Mouse (Mus musculus) adrenal gland, postnatal 14 days (tissue): Measurements from ENCODE around the gene Gltp. TPM values are rescaled to one million over a fixed set of nuclear protein-coding genes. Genes with fewer than 3 reads are reported as not detected.

ENCODE experiments used
- DNase-seq: peaks from one replicate; pipeline ENCODE4 v3.0.0; 2021; ENCODE audit warnings: mixed read lengths
- total RNA-seq: library from RNA; stranded (reverse); gene quantifications from 2 replicates; pipeline ENCODE4 v1.2.3, GENCODE M21; 2021

Gltp gene
- total RNA-seq, 1 experiment from 2014 or later, result 41.7 TPM

DNA sequence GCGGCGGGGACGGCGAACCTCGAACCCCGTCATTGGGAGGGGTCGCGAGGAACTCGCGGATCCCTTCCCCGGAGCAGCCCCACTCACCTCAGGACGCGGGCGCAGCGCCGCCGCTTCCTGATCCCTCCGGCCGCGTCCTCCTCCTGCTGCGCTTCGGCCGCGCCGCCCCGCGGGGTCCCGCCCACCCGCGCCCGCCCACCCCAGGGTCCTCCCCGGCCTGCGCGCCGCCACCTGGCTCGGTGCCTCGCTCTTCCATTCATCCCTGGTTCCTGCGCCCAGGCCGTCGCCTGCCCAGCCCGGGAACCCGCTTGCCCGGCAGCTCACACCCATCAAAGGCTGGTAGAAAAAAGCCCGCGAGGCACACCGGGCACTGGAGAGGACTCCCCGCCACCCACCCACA lies 32.5 kb downstream of the Gltp start, which contains the start of gene Trpv4:
Trpv4 (minus strand) TSS at position 167 of the 400 bp plus-strand sequence.
- peak; percentile 42 for DNase-seq

DNA sequence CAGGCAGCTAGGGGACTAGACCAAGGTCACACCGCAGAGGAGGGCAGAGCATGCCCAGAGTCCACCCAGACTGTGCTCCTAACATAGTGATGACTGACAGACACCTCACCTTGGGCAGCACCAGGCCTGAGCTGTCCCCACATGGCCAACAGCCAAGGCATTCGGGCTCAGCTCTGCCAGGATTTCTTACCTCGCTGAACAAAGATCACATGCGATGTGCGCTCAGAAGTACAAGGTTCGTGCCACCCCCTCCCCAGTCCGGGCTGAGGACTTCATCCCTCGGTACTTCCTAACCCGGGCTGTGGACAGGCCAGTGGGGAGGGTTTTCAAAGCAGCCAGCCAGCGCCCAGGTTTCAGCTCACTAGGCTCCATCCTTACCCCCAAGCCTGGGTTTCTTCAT lies 33.4 kb downstream of the Gltp start:
- peak; percentile 53 for DNase-seq

DNA sequence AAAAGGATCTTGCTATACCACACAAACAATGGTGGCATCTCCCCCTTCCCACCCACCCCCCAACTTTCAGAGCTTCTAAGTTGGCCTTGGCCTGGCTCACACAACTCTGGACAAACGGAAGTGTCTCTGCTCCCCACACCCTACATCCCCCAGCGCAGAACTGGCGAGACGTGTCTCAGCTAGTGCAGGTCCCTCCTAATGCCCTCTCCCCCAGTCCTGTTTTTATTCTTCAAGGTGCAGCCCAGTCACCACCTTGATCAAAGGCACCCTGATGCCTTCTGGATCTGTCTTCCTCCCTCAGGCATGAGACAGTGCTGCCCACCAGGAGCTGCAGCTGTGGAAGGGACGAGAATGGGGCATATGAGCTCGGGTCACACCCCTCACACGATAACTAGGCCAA lies 34.5 kb downstream of the Gltp start:
- no peak for DNase-seq

DNA sequence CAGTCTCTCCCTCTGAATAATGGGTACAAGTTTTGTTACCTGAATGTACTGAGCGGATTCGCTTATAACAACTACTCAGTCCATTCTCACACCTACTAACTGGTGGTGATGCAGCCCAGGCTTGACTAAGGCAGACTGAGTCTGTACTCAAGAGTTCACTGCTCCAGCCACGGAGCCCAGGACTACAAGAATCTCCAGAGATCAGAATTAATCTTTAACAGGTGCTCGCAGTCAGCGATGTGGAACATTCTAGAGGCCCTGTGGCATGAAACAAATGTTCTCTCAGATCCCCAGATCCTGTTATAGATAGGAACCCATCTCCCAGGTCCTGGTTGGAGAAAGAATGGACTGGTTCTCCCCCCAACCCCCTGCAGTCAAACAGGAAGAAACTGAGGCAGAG lies 35.1 kb downstream of the Gltp start:
- DNase-seq, result no peak

DNA sequence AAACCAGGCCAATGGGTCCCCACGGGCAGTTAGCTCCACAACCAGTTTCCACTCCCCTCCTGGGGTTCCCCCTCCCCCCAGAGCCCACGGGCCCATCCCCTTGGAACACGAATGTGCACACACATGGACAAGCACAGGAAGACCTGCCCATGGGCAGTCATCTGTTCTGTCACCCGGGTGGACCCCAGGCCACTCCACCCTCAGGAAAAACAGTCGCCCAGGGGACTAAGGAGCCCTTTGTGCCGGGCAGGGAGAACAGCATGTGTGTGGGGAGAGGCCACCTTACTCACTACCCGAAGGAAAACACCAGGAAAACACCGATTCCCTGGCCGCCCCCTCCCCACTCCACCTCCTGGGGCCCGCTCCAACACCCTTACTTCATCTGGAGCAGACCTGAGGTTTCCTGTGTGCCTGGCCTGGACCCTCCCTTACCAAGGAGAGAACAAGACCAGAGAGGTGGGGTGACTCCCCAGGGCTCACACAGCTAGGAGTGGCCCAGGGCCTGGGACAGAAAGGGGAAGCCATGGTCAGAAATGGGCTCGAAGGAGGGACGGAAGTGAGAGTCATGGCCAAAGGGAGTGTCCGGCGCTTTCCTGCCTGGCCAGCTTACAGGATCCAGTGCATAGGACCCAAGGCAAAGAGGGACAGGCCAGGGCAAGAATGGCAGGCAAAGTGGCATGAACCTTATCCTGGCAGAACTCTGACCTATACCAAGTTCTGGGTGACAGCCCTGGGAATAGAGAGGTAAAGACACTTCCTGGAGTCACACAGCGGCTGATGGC lies 36.9 kb downstream of the Gltp start:
- DNase-seq, result no peak

DNA sequence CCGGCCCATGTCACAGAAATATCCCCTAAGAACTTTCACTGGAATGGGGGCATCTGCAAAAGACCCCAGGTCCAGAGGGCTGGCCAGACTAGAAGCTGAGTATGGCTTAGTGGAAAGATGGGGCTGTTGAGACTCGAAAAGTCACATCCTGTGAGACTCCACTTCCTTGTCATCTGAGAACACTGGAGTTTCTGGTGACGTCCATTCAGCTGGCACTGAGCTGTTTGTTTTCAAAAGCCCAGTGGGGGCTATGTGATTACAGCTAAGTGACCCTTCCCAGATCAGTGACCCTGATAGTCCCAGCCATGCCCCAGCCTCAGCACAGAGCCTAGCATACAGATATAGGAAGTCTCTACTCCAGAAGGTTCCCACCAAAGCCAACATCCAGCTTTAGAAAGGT lies 39.3 kb downstream of the Gltp start:
- no peak for DNase-seq

DNA sequence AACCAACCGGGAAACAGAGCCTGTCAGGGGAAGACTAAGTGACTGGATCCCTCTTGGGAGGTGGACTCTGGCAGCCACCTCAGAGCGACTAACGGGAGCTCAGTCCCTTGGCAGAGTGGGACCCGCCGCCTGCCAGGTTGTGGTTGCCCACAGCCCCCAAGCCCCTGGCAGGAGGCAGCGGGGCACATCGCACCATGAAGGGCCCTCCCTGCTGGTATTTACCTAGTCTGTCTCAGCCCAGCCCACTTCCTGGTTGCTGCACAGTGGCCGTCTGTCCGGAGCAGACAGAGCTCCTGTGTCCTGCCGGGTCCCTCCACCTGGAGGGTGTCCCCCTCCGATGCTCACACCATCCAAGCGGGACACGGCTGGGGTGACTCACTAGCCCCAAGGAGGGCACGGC lies 39.8 kb downstream of the Gltp start:
- DNase-seq, result no peak

DNA sequence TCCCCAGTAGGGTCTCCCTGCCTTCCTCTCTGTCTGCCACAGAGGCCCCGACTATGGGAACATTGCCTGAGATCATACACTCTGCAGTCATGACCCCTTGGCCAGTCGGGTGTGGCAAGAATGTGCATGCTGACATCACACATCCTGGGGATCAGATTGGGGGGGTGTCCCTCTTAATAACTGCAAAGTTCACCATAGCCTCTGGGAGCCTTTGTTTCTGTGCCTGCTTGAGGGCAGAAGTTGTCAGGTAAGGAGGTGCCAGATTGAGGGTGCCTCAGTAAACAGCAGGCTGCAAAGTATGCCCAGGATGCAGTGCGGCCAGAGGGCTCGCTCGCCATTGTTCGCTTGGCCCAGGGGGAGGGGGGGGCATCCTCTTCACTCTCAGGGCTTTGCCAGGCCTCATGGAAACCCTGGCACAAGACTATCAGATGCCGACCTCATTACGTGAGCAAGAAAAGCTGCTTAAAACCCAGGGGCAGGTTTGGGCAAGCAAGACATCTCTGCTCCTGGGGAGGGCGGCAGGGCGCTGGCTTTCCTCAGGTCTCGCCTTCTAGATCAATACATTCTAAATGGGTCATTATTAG lies 42.0 kb downstream of the Gltp start:
- DNase-seq, result no peak

DNA sequence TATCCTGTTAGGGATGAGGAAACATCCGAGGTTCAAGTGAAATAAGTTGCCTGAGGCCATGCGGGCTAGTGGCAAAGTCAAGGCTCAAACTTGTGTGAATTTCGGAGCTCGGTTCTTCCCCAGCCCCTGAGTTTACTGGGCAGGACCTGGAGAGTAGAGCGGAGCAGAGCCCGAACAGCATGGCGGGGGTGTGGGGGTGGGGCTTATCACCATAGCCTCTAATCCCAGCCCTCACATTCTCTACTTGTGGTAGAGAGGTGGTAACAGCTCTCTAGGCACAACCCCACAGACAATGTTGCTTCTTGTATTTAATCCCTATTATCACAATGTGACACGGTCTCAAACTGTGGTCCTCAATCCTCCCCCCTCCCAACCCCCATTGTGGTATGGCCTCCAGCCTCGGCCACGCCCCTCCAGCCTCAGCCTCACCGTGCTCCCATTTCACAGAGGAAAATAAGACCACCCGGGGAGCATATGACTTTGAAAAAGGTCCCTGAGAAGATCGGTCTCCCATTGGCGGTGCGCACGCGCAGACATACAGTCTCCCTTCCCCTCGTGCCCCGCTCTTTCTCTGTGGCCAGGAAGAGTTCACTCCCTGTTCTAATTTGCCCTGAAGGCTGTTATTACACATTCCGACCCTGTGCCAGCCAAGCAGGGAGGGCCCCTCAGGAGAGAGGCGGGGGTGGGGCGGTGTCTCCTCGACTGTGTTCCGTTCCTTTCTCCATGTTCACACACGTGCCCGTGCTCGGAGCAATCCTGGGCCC lies 43.4 kb downstream of the Gltp start:
- DNase-seq, result peak; percentile 70

DNA sequence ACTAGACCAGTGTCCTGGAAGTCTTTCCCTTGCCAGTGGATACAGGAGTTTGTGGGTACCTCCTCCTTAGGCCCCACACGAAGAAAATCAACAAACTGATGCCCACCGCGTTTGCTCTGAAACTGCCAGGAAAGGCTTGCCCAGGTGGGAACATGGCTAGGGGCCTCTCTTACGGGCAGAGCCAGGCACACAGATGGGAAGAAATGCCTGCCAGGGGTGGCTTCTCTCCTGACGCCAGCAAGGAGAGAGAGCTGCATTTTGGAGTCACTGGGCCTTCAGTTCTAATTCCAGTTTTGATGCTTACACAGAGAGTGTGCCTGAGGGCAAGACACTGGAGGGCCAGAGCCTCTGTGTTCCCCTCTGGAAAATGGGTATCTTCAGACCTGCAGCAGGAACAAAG lies 44.9 kb downstream of the Gltp start:
- DNase-seq, result no peak

DNA sequence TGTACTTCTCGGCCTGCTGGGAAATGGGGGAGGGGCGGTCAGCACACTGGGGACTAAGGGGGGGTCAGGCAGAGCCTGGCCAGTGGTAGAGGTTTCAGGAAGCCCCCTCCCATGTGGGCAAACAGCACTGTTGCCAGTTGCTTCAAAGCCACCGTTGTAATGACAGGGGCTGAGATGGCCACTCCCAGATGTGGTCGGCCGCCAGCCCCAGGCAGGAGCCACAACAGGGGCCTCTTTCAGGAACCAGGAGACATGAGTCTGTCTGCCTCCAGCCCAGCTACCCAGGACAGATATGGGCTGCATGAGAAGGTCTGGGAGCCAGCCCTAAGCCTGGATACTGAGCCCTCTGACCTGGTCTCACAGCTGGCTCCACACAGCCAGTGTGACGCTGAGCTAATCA lies 45.9 kb downstream of the Gltp start:
- no peak for DNase-seq

DNA sequence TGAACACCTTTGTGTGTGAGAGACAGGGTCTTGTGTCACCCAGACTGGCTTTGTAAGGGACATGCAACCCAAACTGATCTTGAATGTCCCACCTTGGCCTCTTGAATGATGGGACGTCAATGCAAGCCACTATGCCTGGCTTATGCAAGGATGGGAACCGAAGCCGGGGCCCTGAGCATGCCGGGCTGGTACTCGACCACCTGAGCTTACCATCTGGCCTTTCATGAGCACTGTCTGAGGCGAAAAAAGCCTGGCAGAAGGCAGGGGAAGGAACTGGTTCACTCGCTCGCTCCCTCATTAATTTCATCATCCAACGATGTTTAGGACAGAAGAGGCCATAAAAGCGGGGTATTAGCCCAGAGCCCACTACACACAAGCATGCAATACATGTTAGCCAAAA lies 50.0 kb downstream of the Gltp start:
- no peak for DNase-seq

DNA sequence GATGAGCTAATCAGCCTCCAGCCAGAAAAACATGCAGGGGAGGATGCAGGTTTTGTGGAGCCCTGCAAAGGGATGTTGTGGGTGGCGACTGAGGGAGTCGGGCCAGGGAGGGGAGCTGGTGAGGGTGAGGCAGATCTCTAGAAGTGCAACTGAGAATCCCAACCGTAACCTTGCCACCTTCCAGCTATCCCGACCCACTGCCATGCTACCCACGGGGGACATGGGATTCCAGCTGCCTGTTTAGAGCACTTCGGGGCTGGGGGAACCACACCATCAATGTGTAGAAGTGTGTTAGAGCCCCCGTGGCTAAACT lies 51.2 kb downstream of the Gltp start:
- DNase-seq, result no peak

DNA sequence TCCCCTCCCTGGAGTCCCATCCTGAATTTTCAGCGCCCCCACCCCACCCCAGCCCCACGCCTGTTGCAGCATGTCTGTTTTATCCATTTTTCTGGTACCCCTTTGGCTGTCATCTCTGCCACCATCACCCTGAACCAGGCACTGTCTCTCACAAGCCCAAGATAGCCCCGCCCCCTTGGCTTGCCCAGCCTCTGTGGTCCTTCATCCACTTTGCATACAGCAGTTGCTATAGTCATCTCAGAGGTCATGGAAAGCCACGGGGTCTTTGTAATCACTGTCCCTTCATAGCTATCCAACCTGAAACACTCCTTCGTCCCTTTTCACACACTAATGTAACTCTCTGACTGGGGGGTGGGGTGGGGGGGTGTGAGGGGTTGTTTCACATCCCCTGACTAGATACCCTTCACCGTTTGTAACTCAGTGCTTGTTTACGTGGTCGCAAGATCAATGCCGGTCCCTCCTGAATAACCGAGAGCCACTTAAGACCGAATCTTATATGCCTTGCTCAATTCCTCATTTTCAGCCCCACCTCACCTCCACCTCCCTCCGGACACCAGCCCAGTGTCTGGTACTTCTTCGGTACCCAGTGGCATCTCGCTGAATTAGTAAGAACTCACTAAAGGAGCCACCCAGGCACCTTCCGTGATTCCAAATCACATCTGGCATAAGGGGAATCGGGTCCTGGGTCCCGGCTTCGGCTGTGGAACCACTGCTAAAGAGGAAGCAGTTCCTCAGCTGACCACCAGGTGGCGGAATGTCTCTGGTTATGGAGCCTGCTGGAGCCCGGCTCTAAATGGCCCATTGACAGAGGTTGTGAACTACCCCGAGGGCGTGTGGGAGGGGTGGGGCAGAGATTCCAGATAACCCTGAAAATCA lies 51.8 kb downstream of the Gltp start:
- peak; percentile 94 for DNase-seq

DNA sequence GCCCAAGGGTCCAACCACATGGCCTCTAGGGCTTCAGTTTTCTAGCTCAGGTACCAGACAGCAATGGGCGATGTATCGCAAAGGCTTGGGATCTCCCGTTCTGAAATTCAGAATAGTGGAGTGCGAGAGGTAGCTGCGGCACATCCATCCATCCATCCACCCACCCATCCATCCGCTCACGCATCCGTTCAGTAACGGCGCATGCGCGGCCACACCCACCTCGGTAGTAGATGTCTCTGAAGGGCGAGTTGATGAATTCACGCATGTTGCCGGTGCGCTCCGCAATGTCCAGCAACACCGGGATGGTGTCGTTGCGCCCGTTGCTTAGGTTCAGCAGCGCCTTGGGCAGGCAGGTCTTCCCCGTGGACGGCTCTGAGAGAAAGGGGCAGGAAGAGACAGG lies 54.7 kb downstream of the Gltp start:
- no peak for DNase-seq

DNA sequence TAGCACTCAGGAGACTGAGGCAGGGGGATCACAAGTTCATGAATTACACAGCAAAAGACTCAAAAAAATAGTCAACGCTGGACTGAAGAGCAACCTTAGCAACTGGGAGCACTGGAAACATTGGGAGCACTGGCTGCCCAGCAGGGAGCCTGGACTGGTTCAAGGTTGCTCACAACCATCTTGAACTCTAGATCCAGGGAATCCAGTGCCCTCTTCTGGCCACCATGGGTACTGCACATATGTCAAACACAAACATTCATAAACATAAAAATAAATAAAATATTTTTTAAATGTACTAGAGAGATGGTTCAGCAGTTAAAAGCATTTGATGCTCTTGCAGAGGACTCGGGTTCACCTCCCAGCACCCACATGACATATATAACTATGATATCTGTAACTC lies 59.4 kb downstream of the Gltp start:
- DNase-seq, result peak; percentile 47

DNA sequence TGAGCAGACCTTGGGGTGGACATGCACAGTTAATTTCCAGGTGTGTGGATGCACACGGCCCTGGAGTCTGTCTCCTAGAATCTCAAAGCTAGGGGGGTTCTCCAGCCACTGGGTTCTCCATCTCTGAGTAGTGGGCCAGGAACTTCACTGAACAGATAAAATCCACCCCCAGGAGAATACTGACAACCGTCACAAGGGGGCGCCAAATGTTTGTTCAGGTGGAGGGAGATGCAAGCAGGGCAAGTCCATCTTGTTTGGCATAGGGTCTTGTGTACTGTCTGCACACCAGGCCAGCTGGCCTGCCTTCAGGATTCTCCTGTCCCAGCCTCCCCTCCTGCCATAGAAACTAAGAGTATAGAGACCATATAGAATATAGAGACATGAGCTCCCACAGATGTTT lies 65.2 kb downstream of the Gltp start:
- DNase-seq, result peak; percentile 86

DNA sequence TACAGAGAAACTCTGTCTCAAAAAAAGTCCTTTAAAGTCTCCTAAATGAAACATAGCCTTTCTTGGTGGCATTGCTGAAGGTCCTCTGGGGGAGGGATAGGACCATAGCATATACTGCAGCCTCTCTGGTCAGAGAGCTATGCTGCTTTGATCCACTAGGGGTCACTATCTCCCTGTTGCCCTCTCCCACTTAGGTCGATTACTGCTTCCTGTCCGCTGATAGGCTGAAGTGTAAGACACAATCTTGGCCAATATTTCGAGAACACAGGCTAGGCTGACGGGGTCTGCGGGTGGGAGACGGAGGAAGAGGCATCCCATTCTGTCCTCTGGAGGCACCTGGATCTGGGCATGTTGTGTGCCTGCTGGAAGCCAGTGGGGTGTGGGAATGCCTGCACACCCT lies 70.5 kb downstream of the Gltp start:
- DNase-seq, result no peak
